Mouse (Mus musculus): ENCODE data around the gene Casp7. TPM values are rescaled to one million over a fixed set of nuclear protein-coding genes. Genes with fewer than 3 reads are reported as not detected.

Casp7 gene
- polyA plus RNA-seq, 1 experiment from 2014 or later = 18.4 TPM

DNA sequence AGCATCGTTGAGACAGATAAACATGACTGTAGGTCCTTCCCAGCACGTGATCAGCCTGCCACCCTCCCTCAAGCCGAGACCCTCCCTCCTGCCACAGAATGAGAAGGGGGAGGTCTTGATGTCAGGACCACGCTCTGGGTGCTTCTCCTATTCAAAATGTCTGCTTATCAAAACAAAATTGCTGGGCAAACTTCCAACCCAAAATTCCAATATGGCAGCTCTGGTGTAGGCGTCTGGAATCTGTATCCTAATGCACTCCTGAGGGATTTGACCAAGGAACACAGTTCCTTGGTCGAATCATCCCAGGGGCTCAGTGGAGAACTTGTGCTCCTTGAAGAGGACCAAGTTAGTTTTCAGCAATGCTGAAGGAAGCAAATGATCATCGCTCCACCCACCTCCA, 90.0 kb downstream of the Casp7 start:
- no peak overlapping the region for H3K9ac ChIP-seq
- peaks cover 19% of the 10 kb centered on the region for H3K4me1 ChIP-seq (replicated peaks; ENCODE audit: control insufficient read depth, insufficient read depth, low read length)
- 87% methylated on average over 7 of the region's 7 CpGs for WGBS
- DNase-seq (ENCODE audit: low spot score) (no peak), ATAC-seq (ENCODE audit: low FRiP score) (no peak)
- no peaks in the 10 kb centered on the region for H3K27me3 ChIP-seq (ENCODE audit: control insufficient read depth, insufficient read depth, low read length)
- H3K9me3 ChIP-seq (ENCODE audit: control insufficient read depth, low read length) = no peaks in the 10 kb centered on the region
- no peak overlapping the region for H3K27ac ChIP-seq
- H3K4me2 ChIP-seq (replicated peaks) = no peak overlapping the region
- H3K36me3 ChIP-seq (replicated peaks; ENCODE audit: control insufficient read depth, insufficient read depth) = no peaks in the 10 kb centered on the region
- no peak overlapping the region for H3K4me3 ChIP-seq (replicated peaks; ENCODE audit: low read length)

- no peak overlapping the region for H3K9ac ChIP-seq
- H3K4me3 ChIP-seq (replicated peaks; ENCODE audit: low read length) = no peak overlapping the region
- no peaks in the 10 kb centered on the region for H3K27me3 ChIP-seq (ENCODE audit: control insufficient read depth, insufficient read depth, low read length)
- WGBS = 97% methylated on average over 2 of the region's 2 CpGs
- no peaks in the 10 kb centered on the region for H3K9me3 ChIP-seq (ENCODE audit: control insufficient read depth, low read length)
- no peaks in the 10 kb centered on the region for H3K36me3 ChIP-seq (replicated peaks; ENCODE audit: control insufficient read depth, insufficient read depth)
- ATAC-seq (ENCODE audit: low FRiP score) (no peak), DNase-seq (ENCODE audit: low spot score) (no peak)
- no peak overlapping the region for H3K27ac ChIP-seq
- H3K4me2 ChIP-seq (replicated peaks) = no peak overlapping the region
- H3K4me1 ChIP-seq (replicated peaks; ENCODE audit: control insufficient read depth, insufficient read depth, low read length) = peaks cover 19% of the 10 kb centered on the region
These were observed 90.4 kb downstream of the Casp7 start for GRCm38 (mm10) chr19:56487339-56487738.

DNA sequence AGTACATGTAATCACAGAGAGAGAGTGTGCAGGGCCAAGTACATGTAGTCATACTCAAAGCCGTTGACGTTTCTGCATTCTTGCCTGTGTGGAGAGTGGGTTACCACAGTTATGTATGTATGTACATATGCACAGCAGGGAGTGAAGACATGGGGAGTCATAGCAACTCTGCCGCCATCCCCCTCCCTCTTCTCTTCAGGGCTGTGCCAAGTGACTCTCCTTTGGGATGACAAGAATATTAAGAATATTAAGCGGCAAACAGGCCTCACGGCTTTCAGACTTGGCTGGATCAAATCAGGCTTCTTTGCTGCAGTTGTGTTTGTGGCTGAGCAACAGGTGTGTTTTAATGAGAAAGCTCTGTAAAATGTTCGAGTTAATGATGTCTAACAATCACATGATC, 92.7 kb downstream of the Casp7 start:
- Histone ChIP-seq H3K4me2 (replicated peaks) (no peak overlapping the region), H3K27me3 (ENCODE audit: control insufficient read depth, insufficient read depth, low read length) (no peaks in the 10 kb centered on the region), H3K4me3 (replicated peaks; ENCODE audit: low read length) (no peak overlapping the region), H3K9ac (no peak overlapping the region), H3K4me1 (replicated peaks; ENCODE audit: control insufficient read depth, insufficient read depth, low read length) (peaks cover 17% of the 10 kb centered on the region), H3K36me3 (replicated peaks; ENCODE audit: control insufficient read depth, insufficient read depth) (no peaks in the 10 kb centered on the region), H3K9me3 (ENCODE audit: control insufficient read depth, low read length) (no peaks in the 10 kb centered on the region), H3K27ac (no peak overlapping the region)
- DNase-seq (ENCODE audit: low spot score) = no peak
- ATAC-seq (ENCODE audit: low FRiP score) = no peak
- 85% methylated on average over 6 of the region's 6 CpGs for WGBS

Other genes with a start within 250 kb of the Casp7 start
- not detected in 2 replicates for gene Habp2, start 110.0 kb upstream of the Casp7 start, polyA plus RNA-seq (2014; fragmentation: Nextera tagmentation; extraction: Ambion mirVana)
- gene Nrap, start 7.1 kb upstream of the Casp7 start, polyA plus RNA-seq (2014; fragmentation: Nextera tagmentation; extraction: Ambion mirVana) = 0.17 and 0.24 TPM in 2 replicates
- 0.08 and 0.21 TPM in 2 replicates for gene Plekhs1, start 64.5 kb downstream of the Casp7 start, polyA plus RNA-seq (2014; fragmentation: Nextera tagmentation; extraction: Ambion mirVana)
- 10.4 and 11.8 TPM in 2 replicates for gene Dclre1a, start 151.1 kb downstream of the Casp7 start, polyA plus RNA-seq (2014; fragmentation: Nextera tagmentation; extraction: Ambion mirVana)
- 8.9 and 9.5 TPM in 2 replicates for gene Nhlrc2, start 151.1 kb downstream of the Casp7 start, polyA plus RNA-seq (2014; fragmentation: Nextera tagmentation; extraction: Ambion mirVana)

Measured in hindbrain, embryonic 14.5 days (tissue).